9 mouse cellular contexts compared by ENCODE assay signal in genomic region chr2:165417291-165417690, GRCm38 (mm10). TPM values are rescaled to one million over a fixed set of nuclear protein-coding genes. Genes with fewer than 3 reads are reported as not detected.
DNase-seq lines count a peak whose midpoint lies in the region; ATAC-seq lines count a peak whose summit lies in the region.
"Had no signal": no experiment of that assay in that cellular context is flagged by ENCODE, and none has a peak within 500 bp of the region (broad histone marks: within the 10 kb centered on the region; RNA-seq: fewer than 3 reads in every experiment).

No protein-coding gene starts in this region.

- peak overlapping the region; percentile 83 for H3K27ac ChIP-seq in forebrain, embryonic 10.5 days
- no peak overlapping the region for H3K27ac ChIP-seq in intestine, embryonic 15.5 days

- no peaks in the 10 kb centered on the region for H3K36me3 ChIP-seq in forebrain, embryonic 10.5 days (replicated peaks)
- no peaks in the 10 kb centered on the region for H3K36me3 ChIP-seq in intestine, embryonic 15.5 days

- DNase-seq in ovary, adult 18-20 months (ENCODE audit: low spot score): peak; percentile 33
- no peak for DNase-seq in ovary, postnatal 10 days (ENCODE audit: low spot score)
- no peak for DNase-seq in forebrain, embryonic 10.5 days (ENCODE audit: extremely low spot score, low spot score)
- peak; percentile 62 to 74 for DNase-seq in kidney, adult 8-10 months
- DNase-seq in left cerebral cortex, postnatal 4 days: peak; percentile 92
- DNase-seq in retina, postnatal 7 days (ENCODE audit: low read depth, low spot score): peak; percentile 36

- peaks cover 65% of the 10 kb centered on the region for H3K4me1 ChIP-seq in forebrain, embryonic 10.5 days
- no peaks in the 10 kb centered on the region for H3K4me1 ChIP-seq in intestine, embryonic 15.5 days (replicated peaks)

- H3K4me2 ChIP-seq in intestine, embryonic 15.5 days (replicated peaks): no peak overlapping the region

- H3K9ac ChIP-seq in intestine, embryonic 15.5 days: no peak overlapping the region

- H3K9me3 ChIP-seq in forebrain, embryonic 10.5 days: no peaks in the 10 kb centered on the region
- H3K9me3 ChIP-seq in intestine, embryonic 15.5 days: no peaks in the 10 kb centered on the region

- intact Hi-C loops in left cerebral cortex, postnatal 4 days (cut with DNase I): no loop called here

- 70% methylated on average over 7 of the region's 7 CpGs for WGBS in forebrain, embryonic 10.5 days
- 73% methylated on average over 7 of the region's 7 CpGs for WGBS in intestine, embryonic 15.5 days

- no peak; the same call in 1 of the 2 replicates for ATAC-seq in intestine, embryonic 15.5 days
- ATAC-seq in CD4-positive, CD25-positive, alpha-beta regulatory T cell, adult 4 months: no peak

- no peaks in the 10 kb centered on the region for H3K27me3 ChIP-seq in forebrain, embryonic 10.5 days (ENCODE audit: poor library complexity, severe bottlenecking)
- H3K27me3 ChIP-seq in intestine, embryonic 15.5 days (replicated peaks): no peaks in the 10 kb centered on the region

- H3K4me3 ChIP-seq in forebrain, embryonic 10.5 days: no peak overlapping the region
- H3K4me3 ChIP-seq in intestine, embryonic 15.5 days (replicated peaks): no peak overlapping the region

RNA-seq across cellular contexts. Expression of gene Ocstamp, which starts 17.1 kb away (rescaled TPM):
- polyA plus RNA-seq in forebrain, embryonic 10.5 days (2016; fragmentation: Nextera tagmentation; extraction: Ambion mirVana): 0.05 and 0.15 TPM in 2 replicates
- total RNA-seq in left cerebral cortex, postnatal 4 days (2021): not detected
- 0.61 and 0.64 TPM in 2 replicates for polyA plus RNA-seq in intestine, embryonic 15.5 days (2015; fragmentation: Nextera tagmentation; extraction: Ambion mirVana)
- not detected for polyA plus RNA-seq in CD4-positive, CD25-positive, alpha-beta regulatory T cell, adult 4 months (2017; shearing (Covaris generic))

RNA-seq across cellular contexts. Expression of gene Zfp334, which starts 29.2 kb away (rescaled TPM):
- 20.3 and 21.1 TPM in 2 replicates for polyA plus RNA-seq in forebrain, embryonic 10.5 days (2016; fragmentation: Nextera tagmentation; extraction: Ambion mirVana)
- total RNA-seq in left cerebral cortex, postnatal 4 days (2021): 10 to 100 TPM; 16.5 TPM
- 4.9 and 5.0 TPM in 2 replicates for polyA plus RNA-seq in intestine, embryonic 15.5 days (2015; fragmentation: Nextera tagmentation; extraction: Ambion mirVana)
- not detected for polyA plus RNA-seq in CD4-positive, CD25-positive, alpha-beta regulatory T cell, adult 4 months (2017; shearing (Covaris generic))

RNA-seq across cellular contexts. Expression of gene Zfp663, which starts 48.8 kb away (rescaled TPM):
- 4.7 and 4.9 TPM in 2 replicates for polyA plus RNA-seq in forebrain, embryonic 10.5 days (2016; fragmentation: Nextera tagmentation; extraction: Ambion mirVana)
- 1 to 10 TPM; 4.3 to 5.8 TPM for total RNA-seq in left cerebral cortex, postnatal 4 days (2021)
- polyA plus RNA-seq in intestine, embryonic 15.5 days (2015; fragmentation: Nextera tagmentation; extraction: Ambion mirVana): 0.75 and 1.1 TPM in 2 replicates
- polyA plus RNA-seq in CD4-positive, CD25-positive, alpha-beta regulatory T cell, adult 4 months (2017; shearing (Covaris generic)): not detected
- polyA plus RNA-seq: large intestine, adult 2 months had no signal

RNA-seq across cellular contexts. Expression of gene Slc13a3, which starts 55.7 kb away (rescaled TPM):
- polyA plus RNA-seq in forebrain, embryonic 10.5 days (2016; fragmentation: Nextera tagmentation; extraction: Ambion mirVana): 0.69 and 0.77 TPM in 2 replicates
- 10 to 100 TPM; 13.0 to 14.2 TPM for total RNA-seq in left cerebral cortex, postnatal 4 days (2021)
- polyA plus RNA-seq in intestine, embryonic 15.5 days (2015; fragmentation: Nextera tagmentation; extraction: Ambion mirVana): 0.36 and 0.51 TPM in 2 replicates
- polyA plus RNA-seq in CD4-positive, CD25-positive, alpha-beta regulatory T cell, adult 4 months (2017; shearing (Covaris generic)): under 1 TPM in 1 of 2 experiments, not detected in 1; 0.32 TPM

Comparison
In these comparisons a context has a peak if more than half of its experiments do, and no peak if none do; other contexts are left out.
1. DNase-seq: peak in ovary, adult 18-20 months (single experiment), kidney, adult 8-10 months (2 of 2), left cerebral cortex, postnatal 4 days (single experiment) and retina, postnatal 7 days (single experiment); none in ovary, postnatal 10 days (single experiment) and forebrain, embryonic 10.5 days (single experiment).